Mouse (Mus musculus): ENCODE measurements around the gene Tmub2.

Tmub2 gene

DNA sequence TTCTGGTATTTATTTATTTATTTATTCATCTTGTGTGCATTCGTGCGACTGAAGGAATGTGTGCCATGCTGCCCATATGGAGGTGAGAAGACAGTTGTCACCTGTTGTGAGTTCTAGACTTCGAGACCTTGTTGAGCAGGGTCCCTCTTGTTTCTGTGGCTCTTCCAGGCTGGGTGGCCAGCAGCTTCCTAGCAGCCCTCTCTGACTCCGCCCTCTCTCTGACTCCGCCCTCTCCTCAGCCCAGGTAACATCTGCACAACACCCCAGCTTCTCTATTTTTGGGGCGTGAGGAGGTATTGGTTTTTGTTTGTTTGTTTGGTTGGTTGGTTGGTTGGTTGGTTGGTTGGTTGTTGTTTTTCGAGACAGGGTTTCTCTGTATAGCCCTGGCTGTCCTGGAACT, 43.1 kb downstream of the Tmub2 start:
- DNase-seq (ENCODE audit: low spot score) = no peak

- no peak for DNase-seq (ENCODE audit: low spot score)
Observed at GRCm38 (mm10) chr11:102329518-102329917, 44.8 kb downstream of the Tmub2 start.

GRCm38 (mm10) chr11:102330039-102330438, 45.3 kb downstream of the Tmub2 start:
- no peak for DNase-seq (ENCODE audit: low spot score)

DNA sequence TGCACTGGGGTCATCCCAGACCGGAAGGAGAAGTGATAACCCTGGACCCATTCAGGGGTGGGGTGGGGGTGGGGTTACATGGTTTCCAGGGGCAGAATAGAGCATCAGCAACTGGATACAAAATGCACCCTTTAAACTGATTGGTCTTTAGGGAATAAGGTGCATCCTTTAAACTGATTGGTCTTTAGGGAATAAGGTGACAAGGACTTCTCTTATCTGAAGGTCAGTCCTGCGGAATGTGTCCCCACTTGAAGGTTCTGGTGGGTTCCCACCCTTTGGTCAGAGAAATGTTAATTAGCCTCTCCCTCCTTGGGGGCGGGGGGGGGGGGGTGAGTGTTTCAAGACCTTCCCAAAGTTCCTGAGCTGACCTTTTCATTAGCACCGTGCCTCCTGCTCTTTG, 47.1 kb downstream of the Tmub2 start:
- no peak for DNase-seq (ENCODE audit: low spot score)

- DNase-seq (ENCODE audit: low spot score) = no peak
Observed at GRCm38 (mm10) chr11:102333061-102333460, 48.3 kb downstream of the Tmub2 start.

DNA sequence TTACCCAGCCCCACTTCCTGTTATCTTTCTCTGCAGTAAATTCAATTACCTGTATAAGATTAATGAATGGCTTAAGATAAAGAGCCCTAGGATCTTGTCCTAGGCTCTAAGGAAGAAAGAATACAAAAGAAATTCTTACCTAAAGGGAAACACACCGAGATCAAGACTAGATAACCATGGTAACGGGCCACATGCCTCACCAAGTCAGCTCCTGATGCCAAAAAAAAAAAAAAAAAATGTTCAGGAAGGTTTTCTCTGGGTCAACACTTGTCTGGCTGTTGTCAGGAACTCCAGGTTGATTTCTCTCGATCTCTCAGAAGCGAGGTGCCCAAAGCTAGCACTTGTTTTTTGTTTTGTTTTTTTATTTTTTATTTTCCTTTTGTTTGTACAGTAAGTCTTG, 49.3 kb downstream of the Tmub2 start:
- no peak for DNase-seq (ENCODE audit: low spot score)

GRCm38 (mm10) chr11:102334973-102335700, 50.4 kb downstream of the Tmub2 start:
- DNase-seq (ENCODE audit: low spot score) = no peak

DNA sequence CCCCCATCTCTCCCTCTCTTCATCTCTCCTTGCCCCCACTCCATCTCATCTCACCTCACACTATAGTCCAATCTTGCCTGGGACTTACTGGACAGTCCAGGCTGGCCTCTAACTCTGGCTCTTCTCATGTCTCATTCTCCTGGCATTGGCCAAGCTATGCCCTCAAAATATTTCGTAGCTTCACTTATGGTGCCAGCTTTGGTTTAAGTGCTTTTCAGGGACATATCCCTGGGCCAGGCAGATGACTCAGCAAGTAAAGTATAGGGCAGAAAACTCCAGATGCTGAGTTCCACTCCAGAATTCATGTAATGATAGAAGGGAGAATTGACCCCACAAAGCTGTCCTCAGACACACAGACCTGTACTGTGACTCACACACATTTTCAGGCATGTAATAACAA, 51.5 kb downstream of the Tmub2 start:
- DNase-seq (ENCODE audit: low spot score) = no peak

DNA sequence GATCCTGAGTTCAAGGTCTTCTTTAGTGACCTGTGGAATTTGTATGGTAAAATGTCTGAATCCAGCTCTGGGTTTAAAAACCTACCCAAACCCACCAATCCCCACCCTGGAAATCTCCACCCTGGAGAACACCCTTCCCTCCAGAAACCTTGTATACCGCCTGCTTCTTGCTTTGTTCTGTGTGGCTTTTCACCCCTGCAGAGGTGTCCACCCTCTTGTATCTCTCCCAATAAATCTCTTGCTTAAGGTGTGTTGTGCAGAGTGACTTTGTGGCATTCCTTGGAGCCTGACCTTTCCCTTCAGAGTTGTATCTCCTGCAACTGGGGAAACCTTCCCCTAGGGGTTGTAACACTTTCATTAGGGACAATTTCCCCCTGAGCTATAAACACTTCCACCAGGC, 53.2 kb downstream of the Tmub2 start:
- DNase-seq (ENCODE audit: low spot score) = no peak

DNA sequence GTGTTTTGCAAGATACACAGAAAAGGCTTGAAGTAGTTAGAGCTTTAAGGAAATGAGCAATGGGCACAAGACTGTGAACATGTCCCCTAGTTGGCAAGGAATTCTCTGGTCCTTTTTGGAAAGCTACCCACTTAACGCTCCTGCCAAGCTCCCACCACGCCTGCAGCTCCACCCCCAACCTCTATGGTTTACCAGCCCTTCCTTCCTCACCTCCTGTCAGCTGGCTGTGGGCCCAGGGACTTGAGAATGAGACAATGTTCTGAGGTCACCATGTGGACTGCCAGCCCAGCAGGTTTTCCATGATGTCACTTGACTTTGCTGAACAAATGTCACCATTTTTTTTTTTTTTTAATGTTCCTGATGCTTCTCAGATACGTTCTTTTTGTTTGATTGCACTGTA, 53.8 kb downstream of the Tmub2 start:
- DNase-seq (ENCODE audit: low spot score) = no peak
